Mouse (Mus musculus) lung, adult 2 months (tissue): Measurements from ENCODE around the gene Cnksr3. TPM values are rescaled to one million over a fixed set of nuclear protein-coding genes. Genes with fewer than 3 reads are reported as not detected.
A peak's percentile ranks its signal among the peaks of the same experiment; 100 is the strongest.

Experiments
- DNase-seq: peaks from one replicate; pipeline ENCODE4 v3.0.0; 2022
- H3K4me1 ChIP-seq: fragments of 200-500 bp; 2 replicates; pipeline ENCODE4 v1.6.1; 2011; ENCODE audit warnings: low read length; ENCODE audit not compliant: control insufficient read depth, insufficient read depth
- H3K4me3 ChIP-seq: fragments of 200-500 bp; replicated peaks from 2 replicates; pipeline ENCODE3; 2011; ENCODE audit warnings: low read depth, mild to moderate bottlenecking, control low read depth, low read length; ENCODE audit errors: extremely low read depth
- CTCF ChIP-seq: fragments of 200-500 bp; IDR thresholded peaks from 2 replicates; pipeline ENCODE4 v1.5.1; 2011; ENCODE audit warnings: mild to moderate bottlenecking, low read length, control low read depth; ENCODE audit not compliant: insufficient read depth
- POLR2A ChIP-seq: fragments of 200-500 bp; IDR thresholded peaks from 2 replicates; pipeline ENCODE4 v1.6.1; 2011; ENCODE audit warnings: low read depth, mild to moderate bottlenecking, control low read depth, low read length, borderline replicate concordance; ENCODE audit errors: extremely low read depth
- WGBS: fragments of 180-500 bp; shearing (Covaris S2); methylation state at CpG from one replicate; pipeline ENCODE4 v1.1.7; 2018; 5-methylcytosine and 5-hydroxymethylcytosine counted together
- polyA plus RNA-seq: library from polyadenylated mRNA; depleted of rRNA; stranded (reverse); fragments of >200 nt; gene quantifications from 2 replicates; pipeline ENCODE4 v1.2.3, GENCODE M21; 2012; rRNA removed

Gene Cnksr3
- 9.7 and 10.1 TPM in 2 replicates for polyA plus RNA-seq

DNA sequence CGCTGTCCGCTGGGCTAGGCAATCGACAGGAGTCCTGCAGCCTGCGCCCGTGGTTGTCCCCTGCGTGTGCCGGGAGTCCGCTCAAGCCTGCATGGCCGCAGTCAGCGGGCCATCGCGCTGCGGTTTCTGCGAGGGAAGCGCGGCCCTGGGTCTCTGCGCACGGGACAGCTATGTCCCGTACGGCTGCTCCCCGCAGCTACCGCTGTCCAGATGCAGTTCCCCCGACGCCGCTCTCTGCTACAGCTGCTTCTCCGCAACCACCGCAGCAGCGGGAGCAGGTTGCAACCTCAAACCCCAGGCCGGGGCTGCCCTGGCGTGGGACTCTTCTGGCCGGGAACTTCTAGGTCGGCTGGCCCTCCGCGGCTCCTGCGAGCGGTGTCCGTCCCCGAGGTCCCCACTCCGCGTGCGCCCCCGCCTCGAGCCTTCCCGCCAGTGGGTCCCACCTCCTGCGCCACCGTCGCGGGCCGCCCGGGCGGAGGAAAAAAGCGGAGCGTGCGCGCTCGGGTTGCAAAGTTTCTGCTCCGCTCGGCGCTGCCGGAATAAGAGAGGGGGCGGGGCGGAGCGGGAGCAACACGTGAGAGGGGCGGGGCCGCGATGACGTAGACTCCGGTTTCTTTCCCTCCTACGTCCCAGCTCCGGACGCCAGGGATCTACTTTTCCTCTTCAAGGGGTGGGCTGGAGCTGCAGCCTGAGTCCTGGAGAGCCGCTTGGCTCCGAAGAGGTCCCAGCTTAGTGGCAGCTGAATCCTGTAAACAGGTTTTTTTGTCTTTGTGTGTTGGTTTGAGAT is at the start of gene Cnksr3:
Cnksr3 (minus strand) TSS at position 542 of the 787 bp plus-strand sequence.
- Histone ChIP-seq H3K4me3 (peak within 1 kb of the TSS; percentile 85), H3K4me1 (peaks cover 16% of the 10 kb centered on the region)
- peak; percentile 95 for DNase-seq
- WGBS, result under 1% methylated on average over 74 of the region's 74 CpGs
- TF ChIP-seq CTCF, result no peak
- peak; percentile 84; the same call in 1 of the 2 replicates for TF ChIP-seq POLR2A

GRCm38 (mm10) chr10:7260166-7261108 is 48.4 kb upstream of the Cnksr3 start:
- WGBS, result 51% methylated on average over 10 of the region's 10 CpGs
- DNase-seq, result no peak
- TF ChIP-seq POLR2A, result no peak
- TF ChIP-seq CTCF, result no peak
- no peaks in the 10 kb centered on the region; the same call in 1 of the 2 replicates for H3K4me1 ChIP-seq
- H3K4me3 ChIP-seq, result no peak overlapping the region

GRCm38 (mm10) chr10:7258607-7259006 is 46.6 kb upstream of the Cnksr3 start:
- H3K4me3 ChIP-seq, result no peak overlapping the region
- TF ChIP-seq CTCF (no peak), POLR2A (no peak)
- DNase-seq, result no peak
- H3K4me1 ChIP-seq, result no peaks in the 10 kb centered on the region; the same call in 1 of the 2 replicates
- WGBS, result 75% methylated on average over 5 of the region's 5 CpGs

- Histone ChIP-seq H3K4me3 (no peak overlapping the region), H3K4me1 (no peaks in the 10 kb centered on the region)
- TF ChIP-seq CTCF (no peak), POLR2A (no peak)
- 75% methylated on average over 2 of the region's 2 CpGs for WGBS
- DNase-seq, result no peak
These were observed 38.4 kb upstream of the Cnksr3 start for GRCm38 (mm10) chr10:7250455-7250854.

- 48% methylated on average over 4 of the region's 5 CpGs for WGBS
- H3K4me3 ChIP-seq, result no peak overlapping the region
- no peaks in the 10 kb centered on the region for H3K4me1 ChIP-seq
- no peak for TF ChIP-seq POLR2A
- no peak for TF ChIP-seq CTCF
- no peak for DNase-seq
These were observed 22.6 kb upstream of the Cnksr3 start for GRCm38 (mm10) chr10:7234601-7235000.

- no peak for TF ChIP-seq CTCF
- TF ChIP-seq POLR2A, result no peak
- DNase-seq, result no peak
- H3K4me3 ChIP-seq, result no peak overlapping the region
- 82% methylated on average over 3 of the region's 3 CpGs for WGBS
- H3K4me1 ChIP-seq, result peaks cover 6% of the 10 kb centered on the region; the same call in 1 of the 2 replicates
These were observed 5.6 kb upstream of the Cnksr3 start for GRCm38 (mm10) chr10:7217551-7218127.

- no peak for DNase-seq
- WGBS, result 85% methylated on average over 4 of the region's 4 CpGs
- Histone ChIP-seq H3K4me1 (peaks cover 12% of the 10 kb centered on the region), H3K4me3 (no peak overlapping the region)
- no peak for TF ChIP-seq POLR2A
These were observed 2.7 kb upstream of the Cnksr3 start for GRCm38 (mm10) chr10:7214718-7215117.

DNA sequence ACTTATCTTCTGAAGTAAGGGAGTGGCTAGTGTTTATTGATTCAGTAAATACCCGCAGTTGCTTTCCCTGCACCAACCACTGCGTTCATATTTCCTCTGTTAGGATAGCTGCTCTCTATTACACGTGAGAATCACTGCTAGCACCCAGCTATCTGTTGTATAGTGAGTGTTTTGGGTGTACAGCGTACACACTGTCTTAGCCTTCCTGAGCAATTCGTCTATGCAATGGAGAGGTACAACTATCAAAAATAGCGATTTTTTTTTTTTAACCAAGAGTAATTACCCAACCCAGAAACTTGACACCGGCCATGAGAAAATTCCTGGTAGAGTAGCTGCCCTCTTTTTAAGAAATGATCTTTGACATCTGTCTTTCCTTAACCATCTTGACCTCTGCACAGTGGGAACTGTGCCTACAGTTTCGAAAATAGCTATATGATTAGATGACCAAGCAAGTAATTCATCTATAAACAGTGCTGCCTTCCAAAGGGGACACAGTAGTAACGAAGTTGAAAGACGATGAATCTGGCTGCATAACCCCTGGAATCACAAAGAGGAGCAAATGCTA is 1.1 kb upstream of the Cnksr3 start:
- WGBS, result 30% methylated on average over 10 of the region's 10 CpGs
- Histone ChIP-seq H3K4me3 (peak overlapping the region; percentile 85), H3K4me1 (peaks cover 12% of the 10 kb centered on the region)
- no peak for TF ChIP-seq POLR2A
- no peak for TF ChIP-seq CTCF
- no peak for DNase-seq

GRCm38 (mm10) chr10:7212537-7212936 is 500 bp upstream of the Cnksr3 start:
- Histone ChIP-seq H3K4me3 (peak overlapping the region; percentile 85), H3K4me1 (peaks cover 14% of the 10 kb centered on the region)
- DNase-seq, result no peak
- WGBS, result under 1% methylated on average over 10 of the region's 10 CpGs
- TF ChIP-seq POLR2A (no peak), CTCF (no peak)
